Mouse (Mus musculus) hindbrain, embryonic 13.5 days (tissue): ENCODE measurements at regions not wholly inside any gene's neighbourhood (a gene's known extent, or its start where the extent isn't known, plus 50 kb on each side); places are given as distances from the start of the nearest gene placed in this dataset.

ENCODE experiments used
- ATAC-seq: fragments of 200-750 bp; cut with Nextera tagmentation; 2 replicates; pipeline ENCODE4 v1.8.0; 2017; ENCODE audit warnings: moderate TSS enrichment; ENCODE audit not compliant: low FRiP score
- H3K27ac ChIP-seq: fragments of 300-500 bp; sonication (generic); 2 replicates; pipeline ENCODE4 v1.5.1; 2015; ENCODE audit warnings: inconsistent platforms, mild to moderate bottlenecking, moderate library complexity
- H3K27me3 ChIP-seq: fragments of 300-500 bp; sonication (generic); 2 replicates; pipeline ENCODE4 v1.6.1; 2015; ENCODE audit warnings: mild to moderate bottlenecking, inconsistent platforms
- H3K36me3 ChIP-seq: fragments of 300-500 bp; sonication (generic); 2 replicates; pipeline ENCODE4 v1.6.1; 2015; ENCODE audit warnings: mild to moderate bottlenecking, inconsistent platforms
- H3K4me1 ChIP-seq: fragments of 300-500 bp; sonication (generic); replicated peaks from 2 replicates; pipeline ENCODE4 v1.6.1; 2015; ENCODE audit warnings: inconsistent platforms
- H3K4me2 ChIP-seq: fragments of 300-500 bp; sonication (generic); 2 replicates; pipeline ENCODE4 v1.6.1; 2015; ENCODE audit warnings: inconsistent platforms, mild to moderate bottlenecking, moderate library complexity
- H3K4me3 ChIP-seq: fragments of 300-500 bp; sonication (generic); 2 replicates; pipeline ENCODE4 v1.5.1; 2015; ENCODE audit warnings: mild to moderate bottlenecking, inconsistent platforms
- H3K9ac ChIP-seq: fragments of 300-500 bp; sonication (generic); 2 replicates; pipeline ENCODE4 v1.6.1; 2015; ENCODE audit warnings: mild to moderate bottlenecking, inconsistent platforms
- H3K9me3 ChIP-seq: fragments of 300-500 bp; sonication (generic); 2 replicates; pipeline ENCODE4 v1.6.1; 2016; ENCODE audit warnings: inconsistent platforms
- WGBS: fragments of 180-500 bp; shearing (Covaris S2); methylation state at CpG from one replicate; pipeline ENCODE4 v1.1.7; 2015; 5-methylcytosine and 5-hydroxymethylcytosine counted together

DNA sequence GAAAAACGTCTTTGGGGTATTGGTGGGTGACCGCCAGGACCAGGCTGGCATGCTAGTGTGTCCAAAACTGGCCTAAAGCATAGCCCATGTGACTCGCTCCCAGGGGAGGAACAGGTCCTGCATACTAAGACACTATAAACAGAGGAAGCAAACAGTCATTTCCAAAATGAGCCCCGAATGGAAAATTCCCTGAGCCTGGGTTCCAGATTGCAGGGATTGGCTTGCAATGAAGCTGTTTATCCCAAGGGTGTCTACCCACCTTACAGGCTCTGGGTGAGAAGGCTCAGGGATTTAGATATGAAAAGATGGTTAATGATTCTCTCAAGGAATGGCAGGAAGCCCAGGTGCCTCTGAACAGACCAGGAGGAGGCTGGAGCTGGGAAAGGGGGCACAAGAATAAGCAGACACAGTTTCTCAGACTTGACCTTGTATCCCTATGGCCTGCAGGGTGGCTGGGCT is 58.2 kb upstream of the Dock1 start:
- no peaks in the 10 kb centered on the region for H3K9me3 ChIP-seq
- ATAC-seq = no peak
- H3K9ac ChIP-seq = no peak overlapping the region
- peaks cover 28% of the 10 kb centered on the region for H3K4me1 ChIP-seq
- 52% methylated on average over 4 of the region's 4 CpGs for WGBS
- H3K4me2 ChIP-seq = no peak overlapping the region
- no peak overlapping the region for H3K27ac ChIP-seq
- H3K27me3 ChIP-seq = no peaks in the 10 kb centered on the region
- H3K4me3 ChIP-seq = no peak overlapping the region
- no peaks in the 10 kb centered on the region for H3K36me3 ChIP-seq

- Histone ChIP-seq H3K9me3 (peaks cover 3% of the 10 kb centered on the region; the same call in 1 of the 2 replicates), H3K27ac (no peak overlapping the region), H3K4me3 (no peak overlapping the region), H3K4me2 (no peak overlapping the region), H3K36me3 (no peaks in the 10 kb centered on the region), H3K9ac (no peak overlapping the region), H3K4me1 (peaks cover 10% of the 10 kb centered on the region), H3K27me3 (no peaks in the 10 kb centered on the region)
- WGBS = 14% methylated on average over 2 of the region's 2 CpGs
- no peak for ATAC-seq
Measured at GRCm38 (mm10) chr7:134619220-134619975, 51.1 kb upstream of the Dock1 start.

GRCm38 (mm10) chr7:134620006-134620405 is 50.4 kb upstream of the Dock1 start:
- 81% methylated on average over 5 of the region's 5 CpGs for WGBS
- no peak overlapping the region for H3K4me2 ChIP-seq
- H3K9ac ChIP-seq = no peak overlapping the region
- H3K4me1 ChIP-seq = peaks cover 10% of the 10 kb centered on the region
- no peaks in the 10 kb centered on the region for H3K27me3 ChIP-seq
- peaks cover 3% of the 10 kb centered on the region; the same call in 1 of the 2 replicates for H3K9me3 ChIP-seq
- ATAC-seq = no peak
- no peak overlapping the region for H3K4me3 ChIP-seq
- no peaks in the 10 kb centered on the region for H3K36me3 ChIP-seq
- H3K27ac ChIP-seq = no peak overlapping the region
